Mouse (Mus musculus) kidney, adult 8-10 months (tissue): ENCODE data around the gene Zxdb.
"Not testable (repeated sequence)": the region's sequence is repeated elsewhere in the genome, so short reads cannot be mapped to it uniquely, and the experiment has no call there.

Experiments
- DNase-seq, 2 experiments: peaks; one replicate each; pipeline ENCODE4 v3.0.0; 2022

Zxdb gene

GRCm38 (mm10) chrX:94724192-94724971 lies at the start of gene Zxdb:
Gene Zxdb, plus strand, starts transcription at chrX:94724569.
- not testable (repeated sequence) for DNase-seq

- peak in 1 of 2 experiments; percentile 52 for DNase-seq
Measured at GRCm38 (mm10) chrX:94674977-94675376, 49.4 kb upstream of the Zxdb start.

- DNase-seq, result not testable (repeated sequence)
Measured at GRCm38 (mm10) chrX:94681581-94681980, 42.8 kb upstream of the Zxdb start.

GRCm38 (mm10) chrX:94689593-94689992 lies 34.8 kb upstream of the Zxdb start:
- peak in 1 of 2 experiments; percentile 11 for DNase-seq

GRCm38 (mm10) chrX:94706676-94707075 lies 17.7 kb upstream of the Zxdb start:
- not testable (repeated sequence) for DNase-seq

- DNase-seq, result not testable (repeated sequence)
Measured at GRCm38 (mm10) chrX:94709752-94710151, 14.6 kb upstream of the Zxdb start.

GRCm38 (mm10) chrX:94724972-94725569 lies 702 bp downstream of the Zxdb start:
- DNase-seq, result peak in 1 of 2 experiments; percentile 1

GRCm38 (mm10) chrX:94725627-94726083 lies 1.3 kb downstream of the Zxdb start:
- DNase-seq, result not testable (repeated sequence)

GRCm38 (mm10) chrX:94731596-94731995 lies 7.2 kb downstream of the Zxdb start:
- no peak for DNase-seq

- no peak for DNase-seq
Measured at GRCm38 (mm10) chrX:94753733-94754132, 29.4 kb downstream of the Zxdb start.

GRCm38 (mm10) chrX:94759959-94760358 lies 35.6 kb downstream of the Zxdb start:
- DNase-seq, result no peak

GRCm38 (mm10) chrX:94773876-94774275 lies 49.5 kb downstream of the Zxdb start:
- no peak for DNase-seq
